Mouse (Mus musculus) hindbrain, embryonic 10.5 days (tissue): ENCODE measurements around the gene Zfp748. TPM values are rescaled to one million over a fixed set of nuclear protein-coding genes. Genes with fewer than 3 reads are reported as not detected.

ENCODE experiments used
- polyA plus RNA-seq: library from polyadenylated mRNA; unstranded; fragments of >200 nt; fragmentation: Nextera tagmentation; extraction: Ambion mirVana; gene quantifications from 2 replicates; pipeline ENCODE4 v1.2.1, GENCODE M21; 2016

Zfp748 gene
- polyA plus RNA-seq, 1 experiment from 2014 or later, result 15.1 TPM

Other genes with a start within 250 kb of the Zfp748 start
- gene Zfp457, start 247.3 kb downstream of the Zfp748 start, polyA plus RNA-seq, result 0.27 and 0.52 TPM in 2 replicates
- 1.1 and 1.5 TPM in 2 replicates for gene Zfp595, start 221.3 kb downstream of the Zfp748 start, polyA plus RNA-seq
- gene Gm28044, start 193.3 kb downstream of the Zfp748 start, polyA plus RNA-seq, result not detected in 2 replicates
- 0.68 and 0.69 TPM in 2 replicates for gene Zfp953, start 193.2 kb downstream of the Zfp748 start, polyA plus RNA-seq
- gene Gm28041, start 178.1 kb downstream of the Zfp748 start, polyA plus RNA-seq, result not detected in 2 replicates
- 0.73 and 0.93 TPM in 2 replicates for gene Zfp456, start 178.0 kb downstream of the Zfp748 start, polyA plus RNA-seq
- gene Zfp429, start 154.0 kb downstream of the Zfp748 start, polyA plus RNA-seq, result 3.7 and 5.9 TPM in 2 replicates
- gene Zfp459, start 132.4 kb downstream of the Zfp748 start, polyA plus RNA-seq, result 0.92 and 1.7 TPM in 2 replicates
- 5.7 and 7.2 TPM in 2 replicates for gene Zfp874a, start 102.2 kb downstream of the Zfp748 start, polyA plus RNA-seq
- gene Zfp874b, start 69.6 kb downstream of the Zfp748 start, polyA plus RNA-seq, result 1.4 and 1.5 TPM in 2 replicates
- 12.9 and 14.2 TPM in 2 replicates for gene Zfp58, start 53.3 kb downstream of the Zfp748 start, polyA plus RNA-seq
- not detected in 2 replicates for gene Gm26965, start 27.7 kb downstream of the Zfp748 start, polyA plus RNA-seq
- gene Zfp87, start 27.7 kb downstream of the Zfp748 start, polyA plus RNA-seq, result 26.5 and 26.6 TPM in 2 replicates
- gene Zfp729b, start 55.9 kb upstream of the Zfp748 start, polyA plus RNA-seq, result 2.2 and 3.5 TPM in 2 replicates
- gene Gm49345, start 83.9 kb upstream of the Zfp748 start, polyA plus RNA-seq, result not detected in 2 replicates
- gene Zfp729a, start 84.0 kb upstream of the Zfp748 start, polyA plus RNA-seq, result 1.5 and 2.2 TPM in 2 replicates
- 9.0 and 11.8 TPM in 2 replicates for gene Zfp738, start 133.2 kb upstream of the Zfp748 start, polyA plus RNA-seq
- gene Zfp65, start 175.3 kb upstream of the Zfp748 start, polyA plus RNA-seq, result 5.0 and 6.0 TPM in 2 replicates
- 4.5 and 4.6 TPM in 2 replicates for gene Zfp85, start 201.4 kb upstream of the Zfp748 start, polyA plus RNA-seq
- gene Zfp493, start 225.9 kb upstream of the Zfp748 start, polyA plus RNA-seq, result 2.1 and 3.0 TPM in 2 replicates